Mouse (Mus musculus): ENCODE data around the gene 4930578G10Rik.

- TF ChIP-seq CTCF (IDR thresholded peaks at IDR 0.05; ENCODE audit: insufficient read depth, low read length): no peak
- TF ChIP-seq POLR2A (IDR thresholded peaks at IDR 0.05; ENCODE audit: borderline replicate concordance, extremely low read depth, low read depth, low read length): no peak
These were observed 142.3 kb downstream of the 4930578G10Rik start for GRCm38 (mm10) chr4:42877657-42878056.

All from lung, adult 2 months (tissue).